Mouse (Mus musculus): ENCODE data around the gene Anapc16. TPM values are rescaled to one million over a fixed set of nuclear protein-coding genes. Genes with fewer than 3 reads are reported as not detected.
A peak's percentile ranks its signal among the peaks of the same experiment; 100 is the strongest.

Anapc16 gene
- polyA plus RNA-seq, 1 experiment from 2014 or later = 116 TPM

DNA sequence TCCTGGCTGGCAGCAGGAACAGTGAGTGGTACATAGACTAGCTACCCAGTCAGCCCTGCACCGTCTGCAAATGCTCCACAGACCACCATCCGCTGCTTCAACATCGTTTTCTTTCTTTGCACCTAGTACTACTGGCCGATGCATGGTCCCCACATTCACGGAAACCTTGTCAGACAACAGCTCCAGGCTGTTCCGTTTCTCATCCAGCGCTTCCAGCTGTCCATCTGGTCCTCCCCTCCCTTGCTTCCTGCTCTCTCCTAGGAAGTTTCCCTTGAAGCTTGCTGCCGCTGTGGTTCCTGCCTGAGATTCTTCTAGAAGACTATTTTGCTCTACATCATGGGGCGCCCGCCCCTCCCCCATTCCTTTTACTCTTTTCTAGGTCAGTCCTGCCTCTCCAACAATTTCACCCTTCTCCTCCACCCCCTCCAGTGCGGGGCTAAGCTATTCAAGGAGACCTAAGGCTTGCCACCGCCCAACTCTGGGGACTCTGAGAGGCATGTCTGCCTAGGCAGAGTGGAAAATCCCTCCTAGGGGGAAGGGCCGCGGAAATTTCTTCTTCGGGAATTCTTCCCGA lies 60.0 kb downstream of the Anapc16 start:
- no peaks in the 10 kb centered on the region for H3K9me3 ChIP-seq
- peak; percentile 57; the same call in 1 of the 2 replicates for ATAC-seq (ENCODE audit: low FRiP score, low read depth)
- H3K4me3 ChIP-seq = peak overlapping the region; percentile 13; the same call in 1 of the 2 replicates
- WGBS = 3% methylated on average over 16 of the region's 16 CpGs
- no peaks in the 10 kb centered on the region; the same call in 1 of the 2 replicates for H3K27me3 ChIP-seq (replicated peaks)
- no peak overlapping the region for H3K27ac ChIP-seq
- peaks cover 17% of the 10 kb centered on the region for H3K4me1 ChIP-seq
- peak overlapping the region; percentile 26 for H3K9ac ChIP-seq
- peak overlapping the region; percentile 48 for H3K4me2 ChIP-seq (replicated peaks)
- H3K36me3 ChIP-seq = no peaks in the 10 kb centered on the region

DNA sequence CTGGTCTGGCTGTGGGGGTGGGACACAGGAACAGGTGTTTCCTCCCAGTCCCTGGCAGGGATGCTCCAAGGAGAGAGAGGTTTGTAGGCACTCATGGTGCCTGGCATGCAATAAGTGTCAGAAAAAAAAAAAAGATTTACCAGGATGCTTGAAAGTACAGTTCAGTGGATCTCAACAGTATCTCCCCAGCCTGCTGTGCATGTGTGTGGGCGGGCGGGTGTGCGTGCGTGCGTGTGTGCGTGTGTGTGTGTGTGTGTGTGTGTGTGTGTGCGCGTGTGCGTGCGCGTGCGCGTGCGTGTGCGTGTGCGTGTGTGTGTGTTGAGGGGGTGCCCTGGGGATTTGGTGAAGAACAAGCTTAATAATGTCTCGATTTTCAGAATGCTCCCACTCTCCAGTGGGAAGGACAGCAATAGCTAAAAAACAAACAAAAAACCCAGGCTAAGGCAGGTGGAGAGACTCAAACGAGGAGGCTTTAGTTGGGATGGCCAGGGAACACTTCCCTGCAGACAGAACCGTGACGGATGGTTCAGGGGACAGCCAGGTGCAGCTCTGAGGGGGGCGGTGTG lies 60.6 kb downstream of the Anapc16 start:
- no peaks in the 10 kb centered on the region for H3K36me3 ChIP-seq
- H3K4me3 ChIP-seq = no peak overlapping the region
- H3K9ac ChIP-seq = peak overlapping the region; percentile 26
- peaks cover 17% of the 10 kb centered on the region for H3K4me1 ChIP-seq
- peak overlapping the region; percentile 48 for H3K4me2 ChIP-seq (replicated peaks)
- no peaks in the 10 kb centered on the region; the same call in 1 of the 2 replicates for H3K27me3 ChIP-seq (replicated peaks)
- H3K27ac ChIP-seq = no peak overlapping the region
- no peaks in the 10 kb centered on the region for H3K9me3 ChIP-seq
- ATAC-seq (ENCODE audit: low FRiP score, low read depth) = peak; percentile 51; the same call in 1 of the 2 replicates
- WGBS = 57% methylated on average over 21 of the region's 21 CpGs

DNA sequence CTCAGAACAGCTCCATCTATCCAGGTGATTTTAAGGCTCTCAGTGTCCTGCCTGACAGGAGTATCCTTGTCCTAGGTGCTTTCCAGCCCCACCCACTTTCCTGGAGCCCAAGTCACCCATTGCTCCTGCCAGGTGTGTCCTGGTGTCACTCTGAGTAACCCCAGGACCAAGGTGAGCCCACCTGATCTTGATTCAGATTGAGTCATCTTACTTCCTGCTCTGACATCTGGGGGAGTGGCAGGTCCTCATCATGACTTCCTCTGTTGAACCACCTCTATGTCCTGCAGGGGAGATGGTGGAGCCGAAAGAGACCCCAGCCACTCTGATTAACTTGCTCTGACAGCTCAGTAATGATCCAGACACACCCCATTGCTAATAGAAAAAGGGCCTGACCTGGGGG lies 63.9 kb downstream of the Anapc16 start:
- no peaks in the 10 kb centered on the region for H3K36me3 ChIP-seq

DNA sequence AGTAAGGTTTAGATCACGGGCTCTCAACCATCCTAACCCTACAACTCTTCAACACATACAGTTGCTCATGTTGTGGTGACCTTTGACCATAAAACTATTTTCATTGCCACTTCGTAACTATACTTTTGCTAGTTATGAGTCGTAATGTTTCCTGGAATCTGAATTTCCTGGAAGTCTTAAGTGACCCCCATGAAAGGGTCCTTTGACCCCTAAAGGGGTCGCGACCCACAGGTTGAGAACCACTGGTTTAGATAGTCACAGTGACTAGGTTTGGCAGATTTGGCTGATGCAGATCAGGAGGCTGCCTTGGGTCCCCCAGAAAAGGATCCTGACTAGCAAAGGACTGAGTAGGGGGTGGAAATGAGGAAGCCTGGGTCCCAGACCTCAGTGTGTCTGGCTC lies 64.3 kb downstream of the Anapc16 start:
- Histone ChIP-seq H3K4me1 (peaks cover 17% of the 10 kb centered on the region), H3K27ac (no peak overlapping the region), H3K9me3 (no peaks in the 10 kb centered on the region), H3K27me3 (replicated peaks) (no peaks in the 10 kb centered on the region; the same call in 1 of the 2 replicates), H3K9ac (no peak overlapping the region), H3K36me3 (no peaks in the 10 kb centered on the region), H3K4me3 (no peak overlapping the region), H3K4me2 (replicated peaks) (no peak overlapping the region)
- no peak for ATAC-seq (ENCODE audit: low FRiP score, low read depth)
- WGBS = 83% methylated on average over 5 of the region's 5 CpGs

More for the DNA sequence above, 63.9 kb downstream of the Anapc16 start:
- Histone ChIP-seq H3K4me2 (replicated peaks) (no peak overlapping the region), H3K27ac (no peak overlapping the region), H3K27me3 (replicated peaks) (no peaks in the 10 kb centered on the region; the same call in 1 of the 2 replicates), H3K4me1 (peaks cover 17% of the 10 kb centered on the region), H3K4me3 (no peak overlapping the region), H3K9ac (no peak overlapping the region), H3K9me3 (no peaks in the 10 kb centered on the region)
- ATAC-seq (ENCODE audit: low FRiP score, low read depth) = no peak
- WGBS = 48% methylated on average over 1 of the region's 1 CpGs

Other genes starting within 250 kb of the Anapc16 start
- gene Dnajb12, start 123.6 kb downstream of the Anapc16 start, polyA plus RNA-seq (2016; fragmentation: Nextera tagmentation; extraction: Ambion mirVana) = 20.3 and 23.6 TPM in 2 replicates
- 75.7 and 78.9 TPM in 2 replicates for gene Ddit4, start 51.3 kb downstream of the Anapc16 start, polyA plus RNA-seq (2016; fragmentation: Nextera tagmentation; extraction: Ambion mirVana)
- gene Ascc1, start 330 bp downstream of the Anapc16 start, polyA plus RNA-seq (2016; fragmentation: Nextera tagmentation; extraction: Ambion mirVana) = 36.8 and 37.0 TPM in 2 replicates
- gene Spock2, start 103.1 kb upstream of the Anapc16 start, polyA plus RNA-seq (2016; fragmentation: Nextera tagmentation; extraction: Ambion mirVana) = 68.8 and 74.6 TPM in 2 replicates
- gene Chst3, start 216.1 kb upstream of the Anapc16 start, polyA plus RNA-seq (2016; fragmentation: Nextera tagmentation; extraction: Ambion mirVana) = 2.9 and 3.3 TPM in 2 replicates